8 mouse cellular contexts compared by ENCODE assay signal in the genomic region with DNA sequence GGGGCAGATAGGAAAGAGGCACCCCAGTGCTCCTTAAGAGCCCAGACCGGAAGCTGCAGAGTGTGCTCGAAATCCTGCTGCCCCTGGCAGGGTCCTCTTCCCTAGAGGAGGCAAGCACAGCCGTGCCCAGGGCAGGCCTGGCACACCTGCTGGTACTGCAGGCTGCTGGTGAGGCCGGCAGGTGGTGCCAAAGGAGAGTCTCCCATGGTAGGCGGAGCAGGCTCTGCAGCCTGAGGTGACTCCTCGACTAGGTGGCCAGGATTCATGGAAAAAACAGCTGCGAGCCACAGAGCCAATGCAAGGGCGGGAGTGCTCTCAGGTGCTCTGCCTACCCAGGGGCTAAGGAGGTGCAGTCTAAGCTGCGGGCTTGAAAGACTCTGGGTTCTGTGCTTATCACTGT. TPM values are rescaled to one million over a fixed set of nuclear protein-coding genes. Genes with fewer than 3 reads are reported as not detected.
A peak's percentile ranks its signal among the peaks of the same experiment; 100 is the strongest.
DNase-seq lines count a peak whose midpoint lies in the region; ATAC-seq and TF ChIP-seq lines count a peak whose summit lies in the region.

No protein-coding gene starts in this region.

- no peak overlapping the region for H3K4me2 ChIP-seq in hindbrain, embryonic 13.5 days

- no peak for TF ChIP-seq POLR2A in testis, adult 2 months (IDR thresholded peaks at IDR 0.05; ENCODE audit: control insufficient read depth, low read depth, low read length)

- DNase-seq in embryo, embryonic 10.5 days (ENCODE audit: low spot score) = peak; percentile 6
- no peak for DNase-seq in embryo, embryonic 10 days (ENCODE audit: low spot score)
- no peak for DNase-seq in testis, postnatal 14 days (ENCODE audit: low spot score)
- peak; percentile 72 to 82 for DNase-seq in kidney, postnatal 4 days
- DNase-seq in retina, embryonic 14.5 days (ENCODE audit: low spot score) = peak; percentile 24

- H3K4me3 ChIP-seq in testis, adult 2 months (ENCODE audit: control insufficient read depth, low read depth, low read length) = no peak overlapping the region
- no peak overlapping the region for H3K4me3 ChIP-seq in hindbrain, embryonic 13.5 days

- no peak overlapping the region for H3K9ac ChIP-seq in hindbrain, embryonic 13.5 days

- H3K27me3 ChIP-seq in testis, adult 2 months (ENCODE audit: control insufficient read depth, insufficient read depth, low read length) = no peaks in the 10 kb centered on the region
- H3K27me3 ChIP-seq in hindbrain, embryonic 13.5 days = no peaks in the 10 kb centered on the region

- peak; percentile 42; the same call in 1 of the 2 replicates for TF ChIP-seq CTCF in testis, adult 2 months (IDR thresholded peaks at IDR 0.05; ENCODE audit: control insufficient read depth, insufficient read depth, insufficient replicate concordance, low read depth, low read length)

- peak; percentile 64 for ATAC-seq in erythroid progenitor cell, adult 5-6 weeks (replicated peaks; ENCODE audit: low FRiP score, poor library complexity, severe bottlenecking)
- no peak for ATAC-seq in hindbrain, embryonic 13.5 days (ENCODE audit: low FRiP score)

- 48% methylated on average over 9 of the region's 9 CpGs for WGBS in hindbrain, embryonic 13.5 days

- H3K4me1 ChIP-seq in testis, adult 2 months (ENCODE audit: control insufficient read depth, insufficient read depth, low read length) = no peaks in the 10 kb centered on the region; the same call in 1 of the 2 replicates
- H3K4me1 ChIP-seq in hindbrain, embryonic 13.5 days (replicated peaks) = no peaks in the 10 kb centered on the region

- no peak overlapping the region for H3K27ac ChIP-seq in testis, adult 2 months (ENCODE audit: control insufficient read depth, insufficient read depth, low read depth, low read length)
- H3K27ac ChIP-seq in hindbrain, embryonic 13.5 days = no peak overlapping the region

- no peaks in the 10 kb centered on the region for H3K36me3 ChIP-seq in testis, adult 2 months (ENCODE audit: control insufficient read depth, insufficient read depth, low read length)
- H3K36me3 ChIP-seq in hindbrain, embryonic 13.5 days = peaks cover 4% of the 10 kb centered on the region

- H3K9me3 ChIP-seq in hindbrain, embryonic 13.5 days = no peaks in the 10 kb centered on the region

RNA-seq across cellular contexts. Expression of a gene that starts 10.4 kb away (rescaled TPM):
- 804 and 822 TPM in 2 replicates for polyA plus RNA-seq in testis, adult 2 months (2012; rRNA removed)
- total RNA-seq in erythroid progenitor cell, adult 5-6 weeks (2015; ENCODE audit: low replicate concordance) = 2.9 TPM in 1 of 2 replicates, not detected in the other
- total RNA-seq in erythroid progenitor cell, adult 5-6 weeks (2017; ENCODE audit: low replicate concordance) = not detected in 2 replicates
- polyA plus RNA-seq in hindbrain, embryonic 13.5 days (2015; fragmentation: Nextera tagmentation; extraction: Ambion mirVana) = 1.2 and 1.4 TPM in 2 replicates

RNA-seq across cellular contexts. Expression of a gene that starts 10.6 kb away (rescaled TPM):
- 83.3 and 84.9 TPM in 2 replicates for polyA plus RNA-seq in testis, adult 2 months (2012; rRNA removed)
- 29.8 and 30.3 TPM in 2 replicates for total RNA-seq in erythroid progenitor cell, adult 5-6 weeks (2015; ENCODE audit: low replicate concordance)
- total RNA-seq in erythroid progenitor cell, adult 5-6 weeks (2017; ENCODE audit: low replicate concordance) = 19.7 and 27.1 TPM in 2 replicates
- 109 and 112 TPM in 2 replicates for polyA plus RNA-seq in hindbrain, embryonic 13.5 days (2015; fragmentation: Nextera tagmentation; extraction: Ambion mirVana)

RNA-seq across cellular contexts. Expression of a gene that starts 28.1 kb away (rescaled TPM):
- polyA plus RNA-seq in testis, adult 2 months (2012; rRNA removed) = 3.0 and 4.0 TPM in 2 replicates
- 0.36 and 0.42 TPM in 2 replicates for total RNA-seq in erythroid progenitor cell, adult 5-6 weeks (2015; ENCODE audit: low replicate concordance)
- 6.7 and 7.7 TPM in 2 replicates for total RNA-seq in erythroid progenitor cell, adult 5-6 weeks (2017; ENCODE audit: low replicate concordance)
- 4.5 and 5.2 TPM in 2 replicates for polyA plus RNA-seq in hindbrain, embryonic 13.5 days (2015; fragmentation: Nextera tagmentation; extraction: Ambion mirVana)

RNA-seq across cellular contexts. Expression of a gene that starts 30.0 kb away (rescaled TPM):
- 0.90 and 1.2 TPM in 2 replicates for polyA plus RNA-seq in testis, adult 2 months (2012; rRNA removed)
- not detected in 2 replicates for total RNA-seq in erythroid progenitor cell, adult 5-6 weeks (2015; ENCODE audit: low replicate concordance)
- 0.64 and 11.8 TPM in 2 replicates for total RNA-seq in erythroid progenitor cell, adult 5-6 weeks (2017; ENCODE audit: low replicate concordance)
- polyA plus RNA-seq in hindbrain, embryonic 13.5 days (2015; fragmentation: Nextera tagmentation; extraction: Ambion mirVana) = 0.45 and 1.1 TPM in 2 replicates

RNA-seq across cellular contexts. Expression of a gene that starts 30.8 kb away (rescaled TPM):
- polyA plus RNA-seq in testis, adult 2 months (2012; rRNA removed) = 1.3 and 2.0 TPM in 2 replicates
- 24.1 and 46.9 TPM in 2 replicates for total RNA-seq in erythroid progenitor cell, adult 5-6 weeks (2015; ENCODE audit: low replicate concordance)
- total RNA-seq in erythroid progenitor cell, adult 5-6 weeks (2017; ENCODE audit: low replicate concordance) = 10.6 and 26.2 TPM in 2 replicates
- 41.8 and 53.4 TPM in 2 replicates for polyA plus RNA-seq in hindbrain, embryonic 13.5 days (2015; fragmentation: Nextera tagmentation; extraction: Ambion mirVana)

Comparison
In these comparisons a context has a peak if more than half of its experiments do, and no peak if none do; other contexts are left out.
1. DNase-seq: peak in embryo, embryonic 10.5 days (single experiment), kidney, postnatal 4 days (2 of 2) and retina, embryonic 14.5 days (single experiment); none in embryo, embryonic 10 days (single experiment) and testis, postnatal 14 days (single experiment).
2. RNA of a gene that starts 10.4 kb away (polyA plus RNA-seq): 804 to 822 TPM in testis, adult 2 months; 1.2 to 1.4 TPM in hindbrain, embryonic 13.5 days; every median in the first group is over 100 times any median in the second.